Mouse (Mus musculus): ENCODE data around the gene Slc1a5. TPM values are rescaled to one million over a fixed set of nuclear protein-coding genes. Genes with fewer than 3 reads are reported as not detected.
A peak's percentile ranks its signal among the peaks of the same experiment; 100 is the strongest.

The Slc1a5 gene
- polyA plus RNA-seq, 1 experiment, result 74.6 TPM

GRCm38 (mm10) chr7:16793010-16793725 is 12.0 kb downstream of the Slc1a5 start:
- Histone ChIP-seq H3K27me3 (replicated peaks; ENCODE audit: control insufficient read depth, insufficient read depth, low read length) (no peaks in the 10 kb centered on the region), H3K36me3 (ENCODE audit: control insufficient read depth, insufficient read depth, low read length) (no peaks in the 10 kb centered on the region), H3K27ac (ENCODE audit: insufficient read depth, low read depth, low read length) (no peak overlapping the region), H3K4me1 (ENCODE audit: control insufficient read depth, insufficient read depth, low read length) (no peaks in the 10 kb centered on the region), H3K4me3 (ENCODE audit: insufficient read depth, low read depth, low read length) (no peak overlapping the region)
- DNase-seq, result no peak
- 85% methylated on average over 19 of the region's 19 CpGs for WGBS
- no peak for TF ChIP-seq CTCF (conservative IDR thresholded peaks at IDR 0.05; ENCODE audit: insufficient read depth, insufficient read length, low read depth, low read length)

- no peaks in the 10 kb centered on the region for H3K36me3 ChIP-seq (ENCODE audit: control insufficient read depth, insufficient read depth, low read length)
- no peak for TF ChIP-seq CTCF (conservative IDR thresholded peaks at IDR 0.05; ENCODE audit: insufficient read depth, insufficient read length, low read depth, low read length)
- TF ChIP-seq POLR2A (IDR thresholded peaks at IDR 0.05; ENCODE audit: low read depth, low read length), result no peak
- 92% methylated on average over 5 of the region's 5 CpGs for WGBS
- H3K27ac ChIP-seq (ENCODE audit: insufficient read depth, low read depth, low read length), result no peak overlapping the region
- H3K4me1 ChIP-seq (ENCODE audit: control insufficient read depth, insufficient read depth, low read length), result no peaks in the 10 kb centered on the region
- no peak overlapping the region for H3K4me3 ChIP-seq (ENCODE audit: insufficient read depth, low read depth, low read length)
- no peaks in the 10 kb centered on the region for H3K27me3 ChIP-seq (replicated peaks; ENCODE audit: control insufficient read depth, insufficient read depth, low read length)
- DNase-seq, result no peak
These were observed 13.7 kb downstream of the Slc1a5 start for GRCm38 (mm10) chr7:16794886-16795285.

- H3K4me1 ChIP-seq (ENCODE audit: control insufficient read depth, insufficient read depth, low read length), result no peaks in the 10 kb centered on the region
- H3K27me3 ChIP-seq (replicated peaks; ENCODE audit: control insufficient read depth, insufficient read depth, low read length), result no peaks in the 10 kb centered on the region
- H3K36me3 ChIP-seq (ENCODE audit: control insufficient read depth, insufficient read depth, low read length), result no peaks in the 10 kb centered on the region
- no peak overlapping the region for H3K4me3 ChIP-seq (ENCODE audit: insufficient read depth, low read depth, low read length)
- DNase-seq, result peak; percentile 43
- H3K27ac ChIP-seq (ENCODE audit: insufficient read depth, low read depth, low read length), result no peak overlapping the region
- TF ChIP-seq CTCF (conservative IDR thresholded peaks at IDR 0.05; ENCODE audit: insufficient read depth, insufficient read length, low read depth, low read length), result peak; percentile 31; the same call in 1 of the 2 replicates
- no peak for TF ChIP-seq POLR2A (IDR thresholded peaks at IDR 0.05; ENCODE audit: low read depth, low read length)
- 32% methylated on average over 8 of the region's 8 CpGs for WGBS
These were observed 23.4 kb downstream of the Slc1a5 start for GRCm38 (mm10) chr7:16804409-16805028.

- 91% methylated on average over 9 of the region's 9 CpGs for WGBS
- Histone ChIP-seq H3K27ac (ENCODE audit: insufficient read depth, low read depth, low read length) (no peak overlapping the region), H3K4me3 (ENCODE audit: insufficient read depth, low read depth, low read length) (no peak overlapping the region), H3K4me1 (ENCODE audit: control insufficient read depth, insufficient read depth, low read length) (no peaks in the 10 kb centered on the region), H3K27me3 (replicated peaks; ENCODE audit: control insufficient read depth, insufficient read depth, low read length) (no peaks in the 10 kb centered on the region), H3K36me3 (ENCODE audit: control insufficient read depth, insufficient read depth, low read length) (no peaks in the 10 kb centered on the region)
- DNase-seq, result no peak
- TF ChIP-seq POLR2A (IDR thresholded peaks at IDR 0.05; ENCODE audit: low read depth, low read length) (no peak), CTCF (conservative IDR thresholded peaks at IDR 0.05; ENCODE audit: insufficient read depth, insufficient read length, low read depth, low read length) (0 out of 2 replicates have a peak, but pooled peaks have one; percentile 20)
These were observed 26.8 kb downstream of the Slc1a5 start for GRCm38 (mm10) chr7:16807936-16808335.

GRCm38 (mm10) chr7:16808647-16809046 is 27.5 kb downstream of the Slc1a5 start:
- 74% methylated on average over 9 of the region's 9 CpGs for WGBS
- TF ChIP-seq POLR2A (IDR thresholded peaks at IDR 0.05; ENCODE audit: low read depth, low read length), result no peak
- TF ChIP-seq CTCF (conservative IDR thresholded peaks at IDR 0.05; ENCODE audit: insufficient read depth, insufficient read length, low read depth, low read length), result no peak
- H3K4me1 ChIP-seq (ENCODE audit: control insufficient read depth, insufficient read depth, low read length), result no peaks in the 10 kb centered on the region
- no peak for DNase-seq
- no peaks in the 10 kb centered on the region for H3K36me3 ChIP-seq (ENCODE audit: control insufficient read depth, insufficient read depth, low read length)
- no peaks in the 10 kb centered on the region for H3K27me3 ChIP-seq (replicated peaks; ENCODE audit: control insufficient read depth, insufficient read depth, low read length)
- no peak overlapping the region for H3K4me3 ChIP-seq (ENCODE audit: insufficient read depth, low read depth, low read length)
- no peak overlapping the region for H3K27ac ChIP-seq (ENCODE audit: insufficient read depth, low read depth, low read length)

GRCm38 (mm10) chr7:16809739-16810138 is 28.6 kb downstream of the Slc1a5 start:
- DNase-seq, result peak; percentile 76
- TF ChIP-seq CTCF (conservative IDR thresholded peaks at IDR 0.05; ENCODE audit: insufficient read depth, insufficient read length, low read depth, low read length), result peak; percentile 91
- TF ChIP-seq POLR2A (IDR thresholded peaks at IDR 0.05; ENCODE audit: low read depth, low read length), result no peak

GRCm38 (mm10) chr7:16810399-16810919 is 29.3 kb downstream of the Slc1a5 start:
- Histone ChIP-seq H3K27ac (ENCODE audit: insufficient read depth, low read depth, low read length) (no peak overlapping the region), H3K4me1 (ENCODE audit: control insufficient read depth, insufficient read depth, low read length) (no peaks in the 10 kb centered on the region), H3K4me3 (ENCODE audit: insufficient read depth, low read depth, low read length) (no peak overlapping the region), H3K36me3 (ENCODE audit: control insufficient read depth, insufficient read depth, low read length) (no peaks in the 10 kb centered on the region), H3K27me3 (replicated peaks; ENCODE audit: control insufficient read depth, insufficient read depth, low read length) (no peaks in the 10 kb centered on the region)
- no peak for DNase-seq
- WGBS, result 86% methylated on average over 28 of the region's 28 CpGs
- TF ChIP-seq POLR2A (IDR thresholded peaks at IDR 0.05; ENCODE audit: low read depth, low read length) (no peak), CTCF (conservative IDR thresholded peaks at IDR 0.05; ENCODE audit: insufficient read depth, insufficient read length, low read depth, low read length) (no peak)

More at GRCm38 (mm10) chr7:16809739-16810138, 28.6 kb downstream of the Slc1a5 start:
- Histone ChIP-seq H3K36me3 (ENCODE audit: control insufficient read depth, insufficient read depth, low read length) (no peaks in the 10 kb centered on the region), H3K4me1 (ENCODE audit: control insufficient read depth, insufficient read depth, low read length) (no peaks in the 10 kb centered on the region), H3K27ac (ENCODE audit: insufficient read depth, low read depth, low read length) (no peak overlapping the region), H3K4me3 (ENCODE audit: insufficient read depth, low read depth, low read length) (no peak overlapping the region), H3K27me3 (replicated peaks; ENCODE audit: control insufficient read depth, insufficient read depth, low read length) (no peaks in the 10 kb centered on the region)
- WGBS, result 18% methylated on average over 10 of the region's 10 CpGs

Measured in kidney, adult 2 months (tissue).